Mouse (Mus musculus): Measurements from ENCODE around the gene Cd79b. TPM values are rescaled to one million over a fixed set of nuclear protein-coding genes. Genes with fewer than 3 reads are reported as not detected.
"Not testable (repeated sequence)": the region's sequence is repeated elsewhere in the genome, so short reads cannot be mapped to it uniquely, and the experiment has no call there.

Gene Cd79b
- total RNA-seq (2021), result 1 to 10 TPM; 1.3 to 2.8 TPM

- DNase-seq (ENCODE audit: low spot score), result no peak
- intact Hi-C loops (cut with DNase I), result no loop called here
Observed at GRCm38 (mm10) chr11:106314333-106314812, at the start of gene Cd79b. Gene Cd79b (minus strand): TSS chr11:106314762.

- no peak for DNase-seq (ENCODE audit: low spot score)
Observed at GRCm38 (mm10) chr11:106359350-106359749, 44.8 kb upstream of the Cd79b start.

GRCm38 (mm10) chr11:106355382-106356128 is 41.0 kb upstream of the Cd79b start:
- intact Hi-C loops (cut with DNase I), result no loop called here
- no peak for DNase-seq (ENCODE audit: low spot score)

More at GRCm38 (mm10) chr11:106359350-106359749, 44.8 kb upstream of the Cd79b start:
- intact Hi-C loops (cut with DNase I), result no loop called here

- intact Hi-C loops (cut with DNase I), result no loop called here
- no peak for DNase-seq (ENCODE audit: low spot score)
Observed at GRCm38 (mm10) chr11:106354181-106354580, 39.6 kb upstream of the Cd79b start.

GRCm38 (mm10) chr11:106353188-106353587 is 38.6 kb upstream of the Cd79b start, which contains the start of gene Scn4a:
Gene Scn4a (minus strand): TSS chr11:106353288.
- DNase-seq (ENCODE audit: low spot score), result no peak

GRCm38 (mm10) chr11:106351941-106352340 is 37.4 kb upstream of the Cd79b start:
- intact Hi-C loops (cut with DNase I), result no loop called here
- no peak for DNase-seq (ENCODE audit: low spot score)

More at GRCm38 (mm10) chr11:106353188-106353587, 38.6 kb upstream of the Cd79b start, which contains the start of gene Scn4a:
- intact Hi-C loops (cut with DNase I), result no loop called here

- intact Hi-C loops (cut with DNase I), result no loop called here
- DNase-seq (ENCODE audit: low spot score), result no peak
Observed at GRCm38 (mm10) chr11:106351253-106351652, 36.7 kb upstream of the Cd79b start.

GRCm38 (mm10) chr11:106350853-106351252 is 36.3 kb upstream of the Cd79b start:
- intact Hi-C loops (cut with DNase I), result no loop called here
- DNase-seq (ENCODE audit: low spot score), result no peak

GRCm38 (mm10) chr11:106349772-106350171 is 35.2 kb upstream of the Cd79b start:
- no peak for DNase-seq (ENCODE audit: low spot score)
- intact Hi-C loops (cut with DNase I), result no loop called here

- intact Hi-C loops (cut with DNase I), result no loop called here
- no peak for DNase-seq (ENCODE audit: low spot score)
Observed at GRCm38 (mm10) chr11:106344910-106345309, 30.3 kb upstream of the Cd79b start.

- intact Hi-C loops (cut with DNase I), result no loop called here
- DNase-seq (ENCODE audit: low spot score), result no peak
Observed at GRCm38 (mm10) chr11:106340990-106341520, 26.5 kb upstream of the Cd79b start.

- DNase-seq (ENCODE audit: low spot score); intact Hi-C loops (cut with DNase I): not testable (repeated sequence)
Observed at GRCm38 (mm10) chr11:106339323-106339722, 24.8 kb upstream of the Cd79b start.

GRCm38 (mm10) chr11:106338870-106339269 is 24.3 kb upstream of the Cd79b start:
- intact Hi-C loops (cut with DNase I), result no loop called here
- no peak for DNase-seq (ENCODE audit: low spot score)

- DNase-seq (ENCODE audit: low spot score), result no peak
- intact Hi-C loops (cut with DNase I), result no loop called here
Observed at GRCm38 (mm10) chr11:106338029-106338428, 23.5 kb upstream of the Cd79b start.

GRCm38 (mm10) chr11:106334066-106334465 is 19.5 kb upstream of the Cd79b start:
- no peak for DNase-seq (ENCODE audit: low spot score)

GRCm38 (mm10) chr11:106332458-106332857 is 17.9 kb upstream of the Cd79b start:
- intact Hi-C loops (cut with DNase I), result no loop called here
- no peak for DNase-seq (ENCODE audit: low spot score)

More at GRCm38 (mm10) chr11:106334066-106334465, 19.5 kb upstream of the Cd79b start:
- intact Hi-C loops (cut with DNase I), result no loop called here

- DNase-seq (ENCODE audit: low spot score), result no peak
- intact Hi-C loops (cut with DNase I), result loop anchor here (2.0 kb wide), 2 partner anchors 37 to 63 kb away; no protein-coding TSS in a partner anchor
Observed at GRCm38 (mm10) chr11:106329682-106330081, 15.1 kb upstream of the Cd79b start.

GRCm38 (mm10) chr11:106329128-106329527 is 14.6 kb upstream of the Cd79b start:
- no peak for DNase-seq (ENCODE audit: low spot score)
- intact Hi-C loops (cut with DNase I), result loop anchor here (2.0 kb wide), 2 partner anchors 38 to 64 kb away; no protein-coding TSS in a partner anchor

GRCm38 (mm10) chr11:106328521-106328920 is 14.0 kb upstream of the Cd79b start:
- intact Hi-C loops (cut with DNase I), result loop anchor here (2.0 kb wide), 2 partner anchors 38 to 64 kb away; no protein-coding TSS in a partner anchor
- DNase-seq (ENCODE audit: low spot score), result no peak

GRCm38 (mm10) chr11:106326475-106326874 is 11.9 kb upstream of the Cd79b start:
- intact Hi-C loops (cut with DNase I), result no loop called here
- DNase-seq (ENCODE audit: low spot score), result no peak

Data from heart, postnatal 25 days (tissue).